Mouse (Mus musculus) kidney, adult 8-10 months (tissue): ENCODE data around the gene Nkap.
"Not testable (repeated sequence)": the region's sequence is repeated elsewhere in the genome, so short reads cannot be mapped to it uniquely, and the experiment has no call there.

ENCODE experiments used
- DNase-seq, 2 experiments: peaks; one replicate each; pipeline ENCODE4 v3.0.0; 2022

Gene Nkap

GRCm38 (mm10) chrX:37161169-37161568 is 34.6 kb downstream of the Nkap start:
- no peak for DNase-seq

- no peak for DNase-seq
Observed at GRCm38 (mm10) chrX:37163115-37163514, 36.5 kb downstream of the Nkap start.

- DNase-seq: peak; percentile 23 to 26
Observed at GRCm38 (mm10) chrX:37167085-37167484, 40.5 kb downstream of the Nkap start.

- DNase-seq: no peak
Observed at GRCm38 (mm10) chrX:37168742-37169141, 42.1 kb downstream of the Nkap start, which contains the start of gene Akap14. Gene Akap14 (minus strand): TSS chrX:37168842.

- not testable (repeated sequence) for DNase-seq
Observed at GRCm38 (mm10) chrX:37184401-37184800, 57.8 kb downstream of the Nkap start.

GRCm38 (mm10) chrX:37190755-37191104 is 64.1 kb downstream of the Nkap start:
- DNase-seq: no peak

- peak; percentile 72 to 85 for DNase-seq
Observed at GRCm38 (mm10) chrX:37191105-37191743, 64.6 kb downstream of the Nkap start, which contains the start of the genes Ndufa1 and Rnf113a1. Gene Ndufa1 (minus strand): TSS chrX:37191163. Gene Rnf113a1 (plus strand): TSS chrX:37191245.

GRCm38 (mm10) chrX:37191744-37192379 is 65.3 kb downstream of the Nkap start:
- no peak for DNase-seq

GRCm38 (mm10) chrX:37198676-37199075 is 72.1 kb downstream of the Nkap start:
- no peak for DNase-seq
